In genomic region chr6:144783295-144783694, GRCm38 (mm10) we compare ENCODE assay signal across 9 mouse cellular contexts. TPM values are rescaled to one million over a fixed set of nuclear protein-coding genes. Genes with fewer than 3 reads are reported as not detected.
DNase-seq lines count a peak whose midpoint lies in the region; ATAC-seq and TF ChIP-seq lines count a peak whose summit lies in the region.
"Had no signal": no experiment of that assay in that cellular context is flagged by ENCODE, and none has a peak within 500 bp of the region (broad histone marks: within the 10 kb centered on the region; RNA-seq: fewer than 3 reads in every experiment).

No protein-coding gene starts in this region.

- no peaks in the 10 kb centered on the region; the same call in 1 of the 2 replicates for H3K27me3 ChIP-seq in intestine, embryonic 15.5 days (replicated peaks)
- peaks cover 5% of the 10 kb centered on the region; the same call in 1 of the 2 replicates for H3K27me3 ChIP-seq in intestine, embryonic 16.5 days (replicated peaks; ENCODE audit: control insufficient read depth, insufficient read depth, low read length)
- H3K27me3 ChIP-seq in forebrain, embryonic 12.5 days, result peaks cover 10% of the 10 kb centered on the region
- H3K27me3 ChIP-seq in limb, embryonic 14.5 days (ENCODE audit: control insufficient read depth, insufficient read depth, low read length), result peaks cover 8% of the 10 kb centered on the region; the same call in 1 of the 2 replicates
- peaks cover 4% of the 10 kb centered on the region for H3K27me3 ChIP-seq in midbrain, embryonic 15.5 days (replicated peaks)

- no peak for DNase-seq in limb, embryonic 14.5 days (ENCODE audit: low spot score)
- DNase-seq in embryo, embryonic 10.5 days (ENCODE audit: low spot score), result no peak
- DNase-seq in retina, postnatal 1 day, result no peak
- DNase-seq in adrenal gland, postnatal 25 days, result no peak

- no peak overlapping the region for H3K4me3 ChIP-seq in intestine, embryonic 15.5 days (replicated peaks)
- H3K4me3 ChIP-seq in intestine, embryonic 16.5 days (ENCODE audit: low read length), result no peak overlapping the region
- H3K4me3 ChIP-seq in forebrain, embryonic 12.5 days (replicated peaks), result no peak overlapping the region
- no peak overlapping the region for H3K4me3 ChIP-seq in limb, embryonic 14.5 days (replicated peaks; ENCODE audit: low read length)
- H3K4me3 ChIP-seq in midbrain, embryonic 15.5 days, result peak overlapping the region; percentile 81

- peaks cover 7% of the 10 kb centered on the region for H3K4me1 ChIP-seq in intestine, embryonic 15.5 days (replicated peaks)
- no peaks in the 10 kb centered on the region for H3K4me1 ChIP-seq in intestine, embryonic 16.5 days (ENCODE audit: control insufficient read depth, insufficient read depth, low read length)
- H3K4me1 ChIP-seq in forebrain, embryonic 12.5 days, result peaks cover 21% of the 10 kb centered on the region
- peaks cover 15% of the 10 kb centered on the region; the same call in 1 of the 2 replicates for H3K4me1 ChIP-seq in limb, embryonic 14.5 days (ENCODE audit: control insufficient read depth, insufficient read depth, low read length)
- peaks cover 13% of the 10 kb centered on the region for H3K4me1 ChIP-seq in midbrain, embryonic 15.5 days

- H3K4me2 ChIP-seq in intestine, embryonic 15.5 days (replicated peaks), result peak overlapping the region; percentile 98
- no peak overlapping the region for H3K4me2 ChIP-seq in intestine, embryonic 16.5 days (ENCODE audit: low read depth, low read length)
- peak overlapping the region; percentile 96 for H3K4me2 ChIP-seq in forebrain, embryonic 12.5 days
- H3K4me2 ChIP-seq in limb, embryonic 14.5 days (replicated peaks; ENCODE audit: low read depth, low read length, severe bottlenecking), result peak overlapping the region; percentile 96; the same call in 1 of the 2 replicates
- peak overlapping the region; percentile 94; the same call in 1 of the 2 replicates for H3K4me2 ChIP-seq in midbrain, embryonic 15.5 days

- no peak overlapping the region for H3K27ac ChIP-seq in intestine, embryonic 15.5 days
- H3K27ac ChIP-seq in intestine, embryonic 16.5 days (ENCODE audit: low read length), result no peak overlapping the region
- no peak overlapping the region for H3K27ac ChIP-seq in forebrain, embryonic 12.5 days
- no peak overlapping the region for H3K27ac ChIP-seq in limb, embryonic 14.5 days (replicated peaks; ENCODE audit: low read depth, low read length)
- no peak overlapping the region for H3K27ac ChIP-seq in midbrain, embryonic 15.5 days

- H3K9me3 ChIP-seq in intestine, embryonic 15.5 days, result no peaks in the 10 kb centered on the region
- H3K9me3 ChIP-seq in intestine, embryonic 16.5 days (ENCODE audit: control insufficient read depth, low read length), result no peaks in the 10 kb centered on the region
- no peaks in the 10 kb centered on the region for H3K9me3 ChIP-seq in forebrain, embryonic 12.5 days
- H3K9me3 ChIP-seq in limb, embryonic 14.5 days (ENCODE audit: control insufficient read depth, low read length), result no peaks in the 10 kb centered on the region
- no peaks in the 10 kb centered on the region for H3K9me3 ChIP-seq in midbrain, embryonic 15.5 days

- H3K9ac ChIP-seq in intestine, embryonic 15.5 days, result no peak overlapping the region
- no peak overlapping the region for H3K9ac ChIP-seq in intestine, embryonic 16.5 days (ENCODE audit: low read depth, low read length)
- no peak overlapping the region for H3K9ac ChIP-seq in forebrain, embryonic 12.5 days
- no peak overlapping the region for H3K9ac ChIP-seq in limb, embryonic 14.5 days (ENCODE audit: low read depth, low read length, severe bottlenecking)
- no peak overlapping the region for H3K9ac ChIP-seq in midbrain, embryonic 15.5 days

- H3K36me3 ChIP-seq in intestine, embryonic 15.5 days, result no peaks in the 10 kb centered on the region
- no peaks in the 10 kb centered on the region for H3K36me3 ChIP-seq in intestine, embryonic 16.5 days (ENCODE audit: control insufficient read depth, insufficient read depth, low read length)
- no peaks in the 10 kb centered on the region for H3K36me3 ChIP-seq in forebrain, embryonic 12.5 days (replicated peaks)
- no peaks in the 10 kb centered on the region for H3K36me3 ChIP-seq in limb, embryonic 14.5 days (ENCODE audit: control insufficient read depth, insufficient read depth, low read length)
- H3K36me3 ChIP-seq in midbrain, embryonic 15.5 days (replicated peaks), result no peaks in the 10 kb centered on the region

- no peak for TF ChIP-seq POLR2A in limb, embryonic 14.5 days (IDR thresholded peaks at IDR 0.05; ENCODE audit: borderline replicate concordance, extremely low read depth, insufficient read depth, insufficient read length)

- no peak for ATAC-seq in intestine, embryonic 15.5 days
- no peak for ATAC-seq in intestine, embryonic 16.5 days
- no peak for ATAC-seq in forebrain, embryonic 12.5 days (ENCODE audit: low FRiP score)
- ATAC-seq in limb, embryonic 14.5 days (ENCODE audit: low FRiP score, low read depth), result no peak
- ATAC-seq in midbrain, embryonic 15.5 days (replicated peaks), result no peak
- ATAC-seq: CD4-positive, CD25-positive, alpha-beta regulatory T cell, adult 4 months had no signal

RNA-seq across cellular contexts. Expression of gene Sox5, which starts 1.5 kb away (rescaled TPM):
- polyA plus RNA-seq in intestine, embryonic 15.5 days (2015; fragmentation: Nextera tagmentation; extraction: Ambion mirVana), result 12.9 and 16.4 TPM in 2 replicates
- 11.8 and 14.3 TPM in 2 replicates for polyA plus RNA-seq in intestine, embryonic 16.5 days (2015; fragmentation: Nextera tagmentation; extraction: Ambion mirVana)
- 89.0 and 102 TPM in 2 replicates for polyA plus RNA-seq in forebrain, embryonic 12.5 days (2016; fragmentation: Nextera tagmentation; extraction: Ambion mirVana)
- polyA plus RNA-seq in limb, embryonic 14.5 days (2012; rRNA removed), result 20.6 and 26.0 TPM in 2 replicates
- polyA plus RNA-seq in limb, embryonic 14.5 days (2014; fragmentation: Nextera tagmentation; extraction: Ambion mirVana), result 32.8 and 38.0 TPM in 2 replicates
- 47.5 and 49.3 TPM in 2 replicates for polyA plus RNA-seq in midbrain, embryonic 15.5 days (2015; fragmentation: Nextera tagmentation; extraction: Ambion mirVana)
- 10.8 and 14.7 TPM in 2 replicates for total RNA-seq in adrenal gland, postnatal 25 days (2021)
